Mouse (Mus musculus): ENCODE measurements at regions not wholly inside any gene's neighbourhood (a gene's known extent, or its start where the extent isn't known, plus 50 kb on each side); places are given as distances from the start of the nearest gene placed in this dataset.

DNA sequence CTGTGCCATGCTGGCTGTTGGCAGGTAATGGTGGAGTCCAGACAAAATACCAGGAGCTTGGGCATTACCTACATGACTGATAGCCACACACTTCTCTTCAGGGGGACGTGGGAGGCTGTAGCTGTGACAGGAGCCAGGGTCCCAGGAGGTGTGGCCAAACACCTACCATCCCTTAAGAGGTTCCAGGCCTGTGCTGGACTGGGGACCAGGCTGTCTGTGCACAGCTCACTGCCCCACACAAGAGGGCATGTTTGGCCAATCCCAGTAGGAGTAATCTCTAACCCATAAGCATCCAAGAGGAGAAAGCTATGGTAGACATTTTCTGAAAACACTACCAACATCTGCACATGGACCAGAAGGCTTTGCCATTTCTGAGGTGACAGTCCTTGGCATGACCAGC is 139.4 kb downstream of the Tmem17 start:
- no peak for TF ChIP-seq CTCF (IDR thresholded peaks at IDR 0.05; ENCODE audit: low read depth)
- no peak for TF ChIP-seq EP300 (IDR thresholded peaks at IDR 0.05; ENCODE audit: low read depth)
